Mouse (Mus musculus): ENCODE data around the gene Six3. TPM values are rescaled to one million over a fixed set of nuclear protein-coding genes. Genes with fewer than 3 reads are reported as not detected.

The Six3 gene
- polyA plus RNA-seq, 1 experiment from 2014 or later, result 26.1 TPM

DNA sequence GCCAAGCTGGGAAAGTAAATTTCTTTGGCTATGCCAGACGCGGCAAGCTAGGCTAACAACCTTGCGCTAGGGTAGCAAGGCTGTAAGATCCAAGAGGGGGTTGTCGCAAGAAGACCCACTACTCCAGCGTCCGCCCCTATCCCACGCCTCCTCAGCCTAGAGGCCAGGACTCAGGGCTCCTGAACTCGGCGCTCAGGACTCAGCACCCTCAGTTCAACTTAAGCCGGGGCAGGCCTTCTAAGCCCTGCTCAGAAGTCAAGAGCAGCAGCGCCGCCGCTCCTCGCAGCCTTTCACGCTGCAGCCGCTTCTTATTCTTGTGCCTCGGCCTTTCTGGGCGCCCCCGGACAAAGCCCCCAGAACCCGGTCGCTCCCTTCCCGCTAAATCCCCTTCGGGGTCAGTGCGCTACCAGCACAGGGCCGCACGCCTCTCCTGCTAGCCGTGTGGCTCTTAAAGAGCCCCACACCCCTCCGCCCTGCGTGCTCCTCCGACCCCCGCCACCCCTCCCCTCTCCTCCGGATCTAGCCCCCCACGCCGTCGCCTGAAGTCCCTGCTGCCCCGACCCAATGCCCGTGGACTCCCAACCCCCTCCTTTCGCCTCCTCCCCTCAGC lies 1.4 kb downstream of the Six3 start:
- peak overlapping the region; percentile 43 for H3K4me3 ChIP-seq (replicated peaks)
- 1% methylated on average over 38 of the region's 38 CpGs for WGBS
- peak overlapping the region; percentile 57 for H3K9ac ChIP-seq
- no peak for ATAC-seq (ENCODE audit: low FRiP score)
- H3K4me2 ChIP-seq, result peak overlapping the region; percentile 69
- H3K27me3 ChIP-seq, result peaks cover 99% of the 10 kb centered on the region
- no peaks in the 10 kb centered on the region for H3K9me3 ChIP-seq
- peaks cover 61% of the 10 kb centered on the region for H3K4me1 ChIP-seq
- peak overlapping the region; percentile 95 for H3K27ac ChIP-seq
- no peaks in the 10 kb centered on the region for H3K36me3 ChIP-seq (replicated peaks)

DNA sequence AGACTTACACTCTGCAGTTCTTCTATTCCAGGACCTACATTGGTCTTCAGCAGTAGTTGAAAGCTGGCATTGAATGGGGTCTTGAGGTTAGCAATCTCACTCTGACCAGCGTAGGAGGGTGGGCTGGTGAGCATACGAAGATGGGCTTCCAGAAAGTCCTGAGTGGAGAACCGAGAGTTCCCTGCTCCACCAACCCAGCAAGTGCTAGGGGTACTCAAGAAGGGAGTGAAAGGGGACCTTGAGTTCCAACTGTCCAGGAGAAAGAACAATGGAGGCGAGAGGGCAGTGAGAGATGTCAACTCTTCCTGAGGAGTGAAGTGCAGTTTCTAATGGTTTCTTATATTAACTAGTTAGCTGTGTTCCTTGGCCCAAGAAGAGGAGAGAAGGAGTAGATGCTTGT lies 2.2 kb downstream of the Six3 start:
- Histone ChIP-seq H3K9me3 (no peaks in the 10 kb centered on the region), H3K36me3 (replicated peaks) (no peaks in the 10 kb centered on the region), H3K4me3 (replicated peaks) (peak overlapping the region; percentile 43), H3K4me1 (peaks cover 68% of the 10 kb centered on the region), H3K27ac (peak overlapping the region; percentile 95), H3K9ac (peak overlapping the region; percentile 57), H3K27me3 (peaks cover 99% of the 10 kb centered on the region), H3K4me2 (peak overlapping the region; percentile 69)
- WGBS, result 7% methylated on average over 4 of the region's 4 CpGs
- ATAC-seq (ENCODE audit: low FRiP score), result no peak

DNA sequence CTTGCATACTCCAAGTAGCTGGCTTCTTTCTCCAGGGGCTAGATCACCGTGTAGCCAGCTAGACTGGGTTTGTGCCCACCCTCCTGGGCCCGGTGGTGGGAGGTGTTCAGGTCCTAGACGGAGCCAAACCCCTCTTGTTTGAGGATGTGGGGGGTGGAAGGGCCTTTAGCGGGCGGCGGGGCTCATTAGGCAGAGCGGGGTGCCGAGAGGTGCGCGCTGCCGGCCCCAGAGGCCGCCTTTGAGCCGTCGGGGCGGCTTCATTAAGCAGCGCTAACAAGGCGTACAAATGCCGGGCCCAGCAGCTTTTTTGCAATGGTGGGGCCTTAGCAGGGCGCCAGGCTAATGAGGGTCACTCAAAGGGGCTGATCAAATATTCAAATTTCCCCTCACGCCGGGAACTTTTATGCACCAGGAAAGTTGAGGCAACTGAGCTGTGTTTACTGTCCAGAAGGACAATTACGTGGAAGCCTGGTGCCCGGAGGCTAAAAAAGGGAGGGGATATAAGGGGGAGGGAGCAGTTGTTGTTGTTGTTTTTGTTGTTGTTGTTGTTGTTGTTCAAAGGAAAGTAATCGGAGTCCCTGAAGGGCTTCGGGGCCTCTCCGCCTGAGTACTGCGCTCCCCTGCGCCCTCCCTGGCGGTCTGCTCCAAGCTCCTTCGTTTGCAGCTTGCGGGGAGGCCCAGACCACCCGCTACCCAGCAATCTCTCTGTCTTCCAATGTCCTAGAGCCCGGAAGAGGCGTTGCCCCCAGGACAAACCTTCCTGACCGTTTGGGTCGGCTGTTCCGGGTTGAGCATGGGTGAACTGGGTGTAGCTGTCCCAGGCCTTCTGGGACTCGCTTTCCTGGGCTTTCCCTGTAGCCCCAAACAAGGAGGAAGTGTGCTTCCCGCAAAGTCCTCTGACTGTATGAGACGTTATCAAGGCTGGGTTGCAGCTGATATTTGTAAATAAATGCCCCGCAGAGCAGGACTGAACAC lies 3.4 kb downstream of the Six3 start:
- Histone ChIP-seq H3K27ac (peak overlapping the region; percentile 95), H3K27me3 (peaks cover 100% of the 10 kb centered on the region), H3K9ac (peak overlapping the region; percentile 57), H3K4me2 (peak overlapping the region; percentile 69), H3K36me3 (replicated peaks) (no peaks in the 10 kb centered on the region), H3K4me3 (replicated peaks) (peak overlapping the region; percentile 43), H3K4me1 (peaks cover 81% of the 10 kb centered on the region), H3K9me3 (no peaks in the 10 kb centered on the region)
- under 1% methylated on average over 41 of the region's 41 CpGs for WGBS
- peak; percentile 15; the same call in 1 of the 2 replicates for ATAC-seq (ENCODE audit: low FRiP score)

DNA sequence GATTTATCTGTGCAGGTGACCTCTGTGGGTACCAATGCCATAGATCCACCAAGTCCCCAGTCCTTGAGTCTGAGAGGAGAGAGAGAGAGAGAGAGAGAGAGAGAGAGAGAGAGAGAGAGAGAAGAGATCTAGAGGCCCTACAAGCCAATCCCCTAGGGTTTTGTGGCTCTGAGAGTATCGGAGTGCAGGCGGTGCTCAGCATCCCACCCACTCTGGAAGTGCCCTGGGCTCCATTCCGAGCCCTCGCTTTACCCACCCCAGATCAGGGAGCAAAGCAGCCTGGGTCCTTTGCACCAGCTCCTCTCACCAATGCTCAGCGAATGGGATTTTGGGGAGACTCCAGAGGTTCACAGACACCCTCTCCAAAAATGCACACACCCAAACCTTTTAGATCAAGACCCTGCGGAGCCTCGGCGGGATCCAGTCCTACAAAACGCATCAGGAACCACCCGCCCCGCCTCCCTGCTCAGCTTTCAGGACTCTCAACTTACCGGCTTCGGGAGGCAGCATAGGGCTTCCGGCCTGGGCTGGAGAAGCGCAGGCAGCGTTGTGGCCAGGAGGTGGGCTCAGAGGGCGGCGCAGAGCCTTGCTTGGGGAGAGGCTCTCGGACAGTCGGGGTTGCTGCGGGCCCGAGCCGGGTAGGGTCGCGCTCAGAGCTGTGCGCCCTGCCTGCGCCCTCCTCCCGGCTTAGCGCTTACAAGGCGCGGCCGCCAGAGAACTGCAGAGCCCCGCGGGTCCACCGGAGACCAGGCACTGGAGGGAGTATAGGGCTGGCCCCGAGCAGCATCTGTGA lies 4.4 kb downstream of the Six3 start:
- Histone ChIP-seq H3K4me3 (replicated peaks) (peak overlapping the region; percentile 43), H3K9ac (peak overlapping the region; percentile 57), H3K27ac (peak overlapping the region; percentile 95), H3K27me3 (peaks cover 100% of the 10 kb centered on the region), H3K4me1 (peaks cover 75% of the 10 kb centered on the region), H3K9me3 (no peaks in the 10 kb centered on the region), H3K36me3 (replicated peaks) (no peaks in the 10 kb centered on the region), H3K4me2 (peak overlapping the region; percentile 69)
- ATAC-seq (ENCODE audit: low FRiP score), result peak; percentile 25; the same call in 1 of the 2 replicates
- WGBS, result 1% methylated on average over 36 of the region's 36 CpGs

DNA sequence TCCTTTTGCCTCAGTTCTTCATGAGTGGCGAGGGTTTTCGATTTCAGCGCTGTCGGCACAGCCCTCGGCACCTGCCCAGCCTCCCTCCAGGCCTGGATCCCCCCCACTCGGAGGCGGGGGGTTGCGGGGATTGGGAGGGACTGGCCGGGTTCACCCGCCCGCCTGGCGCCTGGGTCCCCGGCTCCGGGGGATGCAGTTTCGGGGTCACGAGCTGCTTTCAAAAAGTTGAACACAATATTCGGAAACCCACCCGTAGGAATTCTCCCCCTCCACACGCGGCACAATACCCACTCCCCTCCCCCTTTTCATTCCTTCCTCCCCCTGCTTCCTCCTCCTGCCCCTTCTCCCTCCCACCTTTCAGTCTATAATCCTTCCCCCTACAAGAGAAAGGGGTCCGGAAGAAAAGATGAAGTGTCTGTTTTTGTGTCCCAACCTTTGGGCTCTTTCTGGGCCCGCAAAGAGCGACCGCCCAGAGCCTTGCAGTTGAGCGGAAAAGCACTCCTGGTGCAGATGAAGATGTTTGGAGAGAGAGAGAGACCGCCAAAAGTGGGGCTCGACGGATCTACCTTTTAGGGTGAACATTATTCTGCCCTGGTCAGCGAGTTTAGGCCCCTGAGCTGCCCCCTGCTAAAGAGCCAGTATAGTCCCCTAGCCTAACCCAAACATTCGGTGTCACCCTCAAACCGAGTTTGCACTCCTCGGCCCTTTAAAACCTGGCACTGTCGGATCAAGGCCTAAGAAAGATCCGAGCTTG lies 5.1 kb downstream of the Six3 start:
- under 1% methylated on average over 34 of the region's 34 CpGs for WGBS
- peak; percentile 2; the same call in 1 of the 2 replicates for ATAC-seq (ENCODE audit: low FRiP score)
- Histone ChIP-seq H3K9me3 (no peaks in the 10 kb centered on the region), H3K27me3 (peaks cover 100% of the 10 kb centered on the region), H3K4me1 (peaks cover 81% of the 10 kb centered on the region), H3K27ac (peak overlapping the region; percentile 95), H3K36me3 (replicated peaks) (no peaks in the 10 kb centered on the region), H3K9ac (peak overlapping the region; percentile 57), H3K4me3 (replicated peaks) (peak overlapping the region; percentile 43), H3K4me2 (peak overlapping the region; percentile 69)

DNA sequence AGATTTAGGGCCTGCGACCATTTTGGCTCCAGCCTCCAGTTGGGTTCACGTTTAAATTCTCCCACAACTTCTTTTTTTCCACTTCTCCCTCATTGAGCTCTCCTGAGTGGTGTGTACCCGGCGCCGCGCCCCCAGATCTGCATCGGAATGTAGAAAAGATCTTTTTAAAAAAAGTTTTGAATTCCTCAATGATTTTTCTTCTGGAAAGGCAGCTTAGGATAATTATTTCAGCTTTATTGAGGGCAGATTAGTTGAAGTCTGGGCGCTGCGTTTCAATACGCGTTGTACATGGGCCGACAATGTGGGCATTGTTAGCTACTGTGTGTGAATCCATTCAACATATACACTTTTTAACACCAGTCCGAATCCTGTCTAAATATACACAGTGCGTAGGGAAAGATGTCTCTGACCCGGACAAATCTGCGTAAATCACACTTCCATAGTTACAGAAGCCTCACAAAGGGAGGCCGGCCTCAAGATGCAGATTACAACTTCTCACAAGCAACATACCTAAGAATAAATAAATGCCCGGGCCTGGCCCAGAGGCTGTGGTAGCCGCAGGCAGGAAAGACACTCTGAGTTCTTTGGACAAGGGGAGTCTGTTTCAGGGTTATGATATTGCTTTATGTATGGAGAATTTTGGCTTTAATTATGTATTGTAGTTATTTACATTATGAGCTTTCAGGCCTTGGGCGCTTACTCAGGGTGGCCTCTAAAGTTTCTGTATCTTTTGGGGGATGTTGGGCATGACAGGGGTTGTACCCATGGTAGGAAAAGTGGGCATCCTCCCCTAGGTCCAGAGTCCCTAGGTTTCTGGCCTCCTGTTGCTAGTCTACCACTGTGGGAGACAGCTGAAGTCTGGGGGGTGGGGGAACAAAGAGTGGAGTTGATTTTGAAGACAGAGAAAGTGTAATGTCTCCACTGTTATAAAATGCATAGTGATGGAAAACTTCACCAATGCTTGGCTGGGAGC lies 6.0 kb downstream of the Six3 start:
- Histone ChIP-seq H3K9ac (peak overlapping the region; percentile 57), H3K9me3 (no peaks in the 10 kb centered on the region), H3K27ac (peak overlapping the region; percentile 95), H3K36me3 (replicated peaks) (no peaks in the 10 kb centered on the region), H3K4me2 (peak overlapping the region; percentile 69), H3K4me3 (replicated peaks) (peak overlapping the region; percentile 59), H3K4me1 (peaks cover 81% of the 10 kb centered on the region), H3K27me3 (peaks cover 97% of the 10 kb centered on the region)
- ATAC-seq (ENCODE audit: low FRiP score), result no peak
- WGBS, result 6% methylated on average over 20 of the region's 20 CpGs

DNA sequence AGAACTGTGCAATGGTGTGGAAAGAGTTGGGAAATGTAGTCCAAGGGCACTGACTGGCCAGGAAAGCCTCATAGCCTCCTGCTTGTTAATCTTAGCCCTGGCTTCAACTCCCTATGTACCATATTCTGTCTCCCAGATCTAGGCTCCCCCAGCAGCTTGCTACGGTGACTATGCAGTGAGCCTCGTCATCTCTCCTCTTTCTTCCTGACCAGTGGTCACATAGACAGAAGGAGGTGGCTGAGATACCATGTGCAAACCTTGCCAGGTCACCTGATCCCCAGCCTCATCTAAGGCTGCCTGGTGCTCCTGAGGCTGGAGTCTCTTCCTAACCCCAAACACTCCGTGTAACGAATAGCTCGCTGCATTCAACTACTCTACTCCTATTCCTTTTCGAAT lies 6.7 kb downstream of the Six3 start:
- Histone ChIP-seq H3K9me3 (no peaks in the 10 kb centered on the region), H3K27ac (peak overlapping the region; percentile 95), H3K27me3 (peaks cover 94% of the 10 kb centered on the region), H3K9ac (peak overlapping the region; percentile 25), H3K36me3 (replicated peaks) (no peaks in the 10 kb centered on the region), H3K4me2 (peak overlapping the region; percentile 69), H3K4me1 (peaks cover 76% of the 10 kb centered on the region), H3K4me3 (replicated peaks) (peak overlapping the region; percentile 59)
- no peak for ATAC-seq (ENCODE audit: low FRiP score)
- WGBS, result 2% methylated on average over 6 of the region's 6 CpGs

DNA sequence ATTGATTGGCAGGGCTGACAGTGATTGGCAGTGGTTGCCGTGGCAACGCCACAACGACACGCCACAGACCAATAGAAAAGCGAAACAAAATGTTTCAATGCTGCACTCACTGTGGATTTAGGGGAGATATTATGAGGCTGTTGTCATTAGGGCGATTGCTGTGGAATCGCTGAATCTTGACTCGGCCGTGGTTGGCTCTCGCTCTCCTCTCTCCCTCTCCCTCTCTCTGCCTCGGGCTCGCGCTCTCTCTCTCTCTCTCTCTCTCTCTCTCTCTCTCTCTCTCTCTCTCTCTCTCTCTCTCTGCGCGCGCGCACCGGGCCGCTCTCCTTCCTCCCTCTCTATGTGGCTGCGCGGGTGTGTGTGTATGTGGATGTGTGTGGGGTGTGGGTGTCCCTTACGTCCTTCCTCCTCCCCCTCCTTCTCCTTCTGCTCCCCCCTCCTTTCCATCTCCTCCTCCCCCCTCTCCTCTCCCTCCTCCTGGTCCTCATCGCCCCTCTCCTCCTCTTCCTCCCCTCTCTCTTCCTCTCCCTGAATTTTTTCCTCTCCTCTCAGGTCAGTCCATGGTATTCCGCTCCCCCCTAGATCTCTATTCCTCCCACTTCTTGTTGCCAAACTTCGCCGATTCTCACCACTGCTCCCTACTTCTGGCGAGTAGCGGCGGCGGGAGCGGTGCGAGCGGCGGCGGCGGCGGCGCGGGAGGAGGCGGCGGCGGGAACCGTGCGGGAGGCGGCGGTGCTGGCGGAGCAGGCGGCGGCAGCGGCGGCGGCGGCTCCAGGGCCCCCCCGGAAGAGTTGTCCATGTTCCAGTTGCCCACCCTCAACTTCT lies 7.5 kb downstream of the Six3 start:
- Histone ChIP-seq H3K27ac (peak overlapping the region; percentile 95), H3K4me3 (replicated peaks) (peak overlapping the region; percentile 59), H3K9ac (peak overlapping the region; percentile 83), H3K9me3 (no peaks in the 10 kb centered on the region), H3K4me1 (peaks cover 76% of the 10 kb centered on the region), H3K27me3 (peaks cover 94% of the 10 kb centered on the region), H3K4me2 (peak overlapping the region; percentile 69), H3K36me3 (replicated peaks) (no peaks in the 10 kb centered on the region)
- under 1% methylated on average over 52 of the region's 54 CpGs for WGBS
- ATAC-seq (ENCODE audit: low FRiP score), result peak; percentile 80

DNA sequence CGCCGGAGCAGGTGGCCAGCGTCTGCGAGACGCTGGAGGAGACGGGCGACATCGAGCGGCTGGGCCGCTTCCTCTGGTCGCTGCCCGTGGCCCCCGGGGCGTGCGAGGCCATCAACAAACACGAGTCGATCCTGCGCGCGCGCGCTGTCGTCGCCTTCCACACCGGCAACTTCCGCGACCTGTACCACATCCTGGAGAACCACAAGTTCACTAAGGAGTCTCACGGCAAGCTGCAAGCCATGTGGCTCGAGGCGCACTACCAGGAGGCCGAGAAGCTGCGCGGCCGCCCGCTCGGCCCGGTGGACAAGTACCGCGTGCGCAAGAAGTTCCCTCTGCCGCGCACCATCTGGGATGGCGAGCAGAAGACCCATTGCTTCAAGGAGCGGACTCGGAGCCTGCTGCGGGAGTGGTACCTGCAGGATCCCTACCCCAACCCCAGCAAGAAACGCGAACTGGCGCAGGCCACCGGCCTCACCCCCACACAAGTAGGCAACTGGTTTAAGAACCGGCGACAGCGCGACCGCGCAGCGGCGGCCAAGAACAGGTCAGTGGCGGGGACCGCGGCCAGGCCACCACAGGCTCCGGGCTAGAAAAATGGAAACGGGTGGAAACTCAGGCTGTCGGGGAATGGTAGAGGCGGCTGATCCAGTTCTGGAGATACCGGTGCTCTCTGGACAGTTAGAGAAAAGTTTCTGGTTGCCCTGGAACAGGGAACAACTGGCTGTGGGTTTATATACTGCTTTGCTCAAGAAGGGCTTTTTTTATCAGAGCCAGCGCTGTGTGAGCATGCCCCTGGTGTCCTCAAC lies 8.3 kb downstream of the Six3 start:
- Histone ChIP-seq H3K4me2 (peak overlapping the region; percentile 69), H3K9ac (peak overlapping the region; percentile 83), H3K36me3 (replicated peaks) (no peaks in the 10 kb centered on the region), H3K4me1 (peaks cover 73% of the 10 kb centered on the region), H3K27me3 (peaks cover 94% of the 10 kb centered on the region), H3K4me3 (replicated peaks) (peak overlapping the region; percentile 59), H3K9me3 (no peaks in the 10 kb centered on the region), H3K27ac (peak overlapping the region; percentile 95)
- no peak for ATAC-seq (ENCODE audit: low FRiP score)
- under 1% methylated on average over 67 of the region's 67 CpGs for WGBS
